Mouse (Mus musculus): ENCODE results near the gene Pfn3. TPM values are rescaled to one million over a fixed set of nuclear protein-coding genes. Genes with fewer than 3 reads are reported as not detected.

Pfn3 gene
- not detected in 2 replicates for polyA plus RNA-seq (2012; rRNA removed)

GRCm38 (mm10) chr13:55414743-55415380 is at the start of gene Pfn3:
Pfn3 (minus strand) TSS chr13:55415232.

GRCm38 (mm10) chr13:55464027-55464884 is 49.2 kb upstream of the Pfn3 start, which contains the start of gene Prr7:
Prr7 (plus strand) TSS chr13:55464267.

GRCm38 (mm10) chr13:55444937-55445315 is 29.9 kb upstream of the Pfn3 start, which contains the start of gene Grk6:
Grk6 (plus strand) TSS chr13:55445072.

GRCm38 (mm10) chr13:55426613-55427012 is 11.6 kb upstream of the Pfn3 start, which contains the start of gene F12:
F12 (minus strand) TSS chr13:55426793.

DNA sequence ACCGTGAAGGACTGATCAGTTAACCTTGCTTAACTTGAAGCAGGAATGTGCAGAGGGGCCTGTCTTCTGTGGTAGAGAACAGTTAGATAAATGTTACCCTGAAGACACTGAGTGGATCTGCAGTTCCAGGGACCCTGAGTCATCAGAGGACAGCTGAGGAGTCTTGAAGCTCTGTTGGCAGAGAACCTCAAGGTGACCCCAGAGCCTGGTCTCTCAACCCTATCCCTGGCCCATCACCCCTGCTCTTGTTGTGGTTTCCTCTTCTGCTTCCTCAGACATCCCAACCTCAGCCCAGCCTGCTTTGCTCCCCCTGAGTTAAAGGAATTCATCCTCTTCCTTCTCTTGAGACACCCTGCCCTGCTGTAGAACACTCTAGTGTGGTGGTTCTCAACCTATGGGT is 16.9 kb downstream of the Pfn3 start, which contains the start of gene Slc34a1:
TSS of gene Slc34a1 (plus strand) at position 100 of the 400 bp plus-strand sequence.

GRCm38 (mm10) chr13:55369531-55370114 is 45.4 kb downstream of the Pfn3 start, which contains the start of gene Rgs14:
Rgs14 (plus strand) TSS chr13:55369732.

Other genes with a start within 250 kb of the Pfn3 start
- 10.7 and 13.2 TPM in 2 replicates for gene Nsd1, start 205.4 kb downstream of the Pfn3 start, polyA plus RNA-seq (2012; rRNA removed)
- 566 and 652 TPM in 2 replicates for gene Prelid1, start 94.7 kb downstream of the Pfn3 start, polyA plus RNA-seq (2012; rRNA removed)
- 75.2 and 86.3 TPM in 2 replicates for gene Rab24, start 93.3 kb downstream of the Pfn3 start, polyA plus RNA-seq (2012; rRNA removed)
- 10.4 and 11.5 TPM in 2 replicates for gene Mxd3, start 85.4 kb downstream of the Pfn3 start, polyA plus RNA-seq (2012; rRNA removed)
- gene Lman2, start 52.4 kb downstream of the Pfn3 start, polyA plus RNA-seq (2012; rRNA removed) = 99.2 and 117 TPM in 2 replicates
- gene Rgs14, start 45.5 kb downstream of the Pfn3 start, polyA plus RNA-seq (2012; rRNA removed) = 4.9 and 5.9 TPM in 2 replicates
- gene Slc34a1, start 17.0 kb downstream of the Pfn3 start, polyA plus RNA-seq (2012; rRNA removed) = 1.0 and 1.6 TPM in 2 replicates
- gene F12, start 11.6 kb upstream of the Pfn3 start, polyA plus RNA-seq (2012; rRNA removed) = 0.40 and 0.46 TPM in 2 replicates
- 66.0 and 66.1 TPM in 2 replicates for gene Grk6, start 29.8 kb upstream of the Pfn3 start, polyA plus RNA-seq (2012; rRNA removed)
- 9.9 and 10.6 TPM in 2 replicates for gene Prr7, start 49.0 kb upstream of the Pfn3 start, polyA plus RNA-seq (2012; rRNA removed)
- gene Dbn1, start 72.9 kb upstream of the Pfn3 start, polyA plus RNA-seq (2012; rRNA removed) = 36.7 and 36.9 TPM in 2 replicates
- gene Pdlim7, start 98.4 kb upstream of the Pfn3 start, polyA plus RNA-seq (2012; rRNA removed) = 178 and 184 TPM in 2 replicates
- gene Dok3, start 114.1 kb upstream of the Pfn3 start, polyA plus RNA-seq (2012; rRNA removed) = 16.3 and 16.8 TPM in 2 replicates
- 66.3 and 71.4 TPM in 2 replicates for gene Ddx41, start 121.4 kb upstream of the Pfn3 start, polyA plus RNA-seq (2012; rRNA removed)
- gene Fam193b, start 155.9 kb upstream of the Pfn3 start, polyA plus RNA-seq (2012; rRNA removed) = 87.1 and 98.0 TPM in 2 replicates
- 65.8 and 80.9 TPM in 2 replicates for gene Tmed9, start 158.5 kb upstream of the Pfn3 start, polyA plus RNA-seq (2012; rRNA removed)
- gene B4galt7, start 184.7 kb upstream of the Pfn3 start, polyA plus RNA-seq (2012; rRNA removed) = 26.1 and 27.8 TPM in 2 replicates
- gene Caml, start 207.8 kb upstream of the Pfn3 start, polyA plus RNA-seq (2012; rRNA removed) = 13.5 and 15.2 TPM in 2 replicates
- gene Ddx46, start 219.8 kb upstream of the Pfn3 start, polyA plus RNA-seq (2012; rRNA removed) = 7.7 and 7.9 TPM in 2 replicates